Mouse (Mus musculus) hindbrain, postnatal 0 days (tissue): ENCODE measurements at regions not wholly inside any gene's neighbourhood (a gene's known extent, or its start where the extent isn't known, plus 50 kb on each side); places are given as distances from the start of the nearest gene placed in this dataset.

Experiments
- ATAC-seq: fragments of 200-750 bp; cut with Nextera tagmentation; 2 replicates; pipeline ENCODE4 v1.8.0; 2017; ENCODE audit warnings: mild to moderate bottlenecking, moderate TSS enrichment, moderate library complexity
- DNase-seq: peaks from one replicate; pipeline ENCODE4 v3.0.0-alpha.2; 2015; ENCODE audit warnings: low spot score
- H3K27ac ChIP-seq: fragments of 300-500 bp; sonication (generic); 2 replicates; pipeline ENCODE4 v1.5.1; 2014; ENCODE audit warnings: mild to moderate bottlenecking
- H3K27me3 ChIP-seq: fragments of 300-500 bp; sonication (generic); 2 replicates; pipeline ENCODE4 v1.6.1; 2014; ENCODE audit warnings: low read length, mixed read lengths; ENCODE audit not compliant: insufficient read depth
- H3K36me3 ChIP-seq: fragments of 300-500 bp; sonication (generic); 2 replicates; pipeline ENCODE4 v1.6.1; 2014; ENCODE audit warnings: low read length, mixed read lengths; ENCODE audit not compliant: insufficient read depth
- H3K4me1 ChIP-seq: fragments of 300-500 bp; sonication (generic); 2 replicates; pipeline ENCODE4 v1.6.1; 2014; ENCODE audit warnings: antibody characterized with exemption, low read length, mixed read lengths; ENCODE audit not compliant: insufficient read depth
- H3K4me2 ChIP-seq: fragments of 300-500 bp; sonication (generic); 2 replicates; pipeline ENCODE4 v1.6.1; 2014; ENCODE audit warnings: low read depth, mild to moderate bottlenecking, low read length, moderate library complexity, mixed read lengths
- H3K4me3 ChIP-seq: fragments of 300-500 bp; sonication (generic); 2 replicates; pipeline ENCODE4 v1.5.1; 2014; ENCODE audit warnings: low read length
- H3K9ac ChIP-seq: fragments of 300-500 bp; sonication (generic); replicated peaks from 2 replicates; pipeline ENCODE4 v1.6.1; 2014; ENCODE audit warnings: mild to moderate bottlenecking, low read length, moderate library complexity, mixed read lengths
- H3K9me3 ChIP-seq: fragments of 300-500 bp; sonication (generic); 2 replicates; pipeline ENCODE4 v1.6.1; 2016; ENCODE audit warnings: low read length, mixed read lengths
- CTCF ChIP-seq: IDR thresholded peaks from 2 replicates; pipeline ENCODE4 v1.5.1; 2016; ENCODE audit warnings: antibody characterized with exemption, control low read depth, low read depth
- WGBS: fragments of 180-500 bp; shearing (Covaris S2); extraction: QIAGEN DNeasy Blood & Tissue Kit; methylation state at CpG from one replicate; pipeline ENCODE4 v1.1.7; 2014; 5-methylcytosine and 5-hydroxymethylcytosine counted together

GRCm38 (mm10) chr1:114552719-114553118 is 1131.8 kb upstream of the Cntnap5a start:
- no peaks in the 10 kb centered on the region for H3K27me3 ChIP-seq
- no peak for ATAC-seq
- TF ChIP-seq CTCF = no peak
- no peak overlapping the region for H3K27ac ChIP-seq
- H3K4me3 ChIP-seq = no peak overlapping the region
- no peaks in the 10 kb centered on the region for H3K36me3 ChIP-seq
- no peak overlapping the region for H3K4me2 ChIP-seq
- WGBS = 89% methylated on average over 1 of the region's 1 CpGs
- H3K9me3 ChIP-seq = no peaks in the 10 kb centered on the region
- H3K9ac ChIP-seq = no peak overlapping the region
- DNase-seq = no peak
- H3K4me1 ChIP-seq = no peaks in the 10 kb centered on the region

- H3K4me3 ChIP-seq = no peak overlapping the region
- 68% methylated on average over 2 of the region's 2 CpGs for WGBS
- no peaks in the 10 kb centered on the region for H3K4me1 ChIP-seq
- no peak overlapping the region for H3K4me2 ChIP-seq
- no peaks in the 10 kb centered on the region for H3K27me3 ChIP-seq
- no peak overlapping the region for H3K27ac ChIP-seq
- no peak for TF ChIP-seq CTCF
- DNase-seq = no peak
- ATAC-seq = no peak
- no peaks in the 10 kb centered on the region for H3K9me3 ChIP-seq
- no peaks in the 10 kb centered on the region for H3K36me3 ChIP-seq
- H3K9ac ChIP-seq = no peak overlapping the region
These were observed 1130.1 kb upstream of the Cntnap5a start for GRCm38 (mm10) chr1:114554453-114554852.
